Mouse (Mus musculus) adrenal gland, postnatal 25 days (tissue): Measurements from ENCODE around the gene Lyst. TPM values are rescaled to one million over a fixed set of nuclear protein-coding genes. Genes with fewer than 3 reads are reported as not detected.
"Not testable (repeated sequence)": the region's sequence is repeated elsewhere in the genome, so short reads cannot be mapped to it uniquely, and the experiment has no call there.

Experiments used
- DNase-seq: peaks from one replicate; pipeline ENCODE4 v3.0.0; 2021; ENCODE audit warnings: mixed read lengths
- total RNA-seq: library from RNA; stranded (reverse); gene quantifications from 2 replicates; pipeline ENCODE4 v1.2.3, GENCODE M21; 2021

The Lyst gene
- total RNA-seq, 1 experiment from 2014 or later, result 41.5 TPM

DNA sequence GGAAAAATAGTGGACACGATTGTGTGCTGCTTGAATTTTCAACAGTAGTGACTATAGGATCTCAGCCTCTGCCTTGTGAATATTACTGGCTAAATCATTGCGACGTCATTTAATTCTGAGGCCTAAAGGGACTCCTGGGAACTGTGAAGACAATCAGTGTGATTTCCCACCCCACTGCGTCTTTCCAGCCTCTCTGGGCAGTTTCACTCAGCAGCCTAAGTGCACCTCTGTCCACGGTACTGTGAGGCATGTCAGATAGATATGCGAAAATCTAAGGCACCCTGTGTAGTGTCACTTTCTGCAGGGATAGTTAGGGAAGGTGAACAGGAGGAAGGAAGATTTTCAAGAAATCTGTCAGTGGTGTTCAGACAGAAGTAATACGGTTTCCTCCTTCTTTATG, 193.1 kb downstream of the Lyst start:
- no peak for DNase-seq

DNA sequence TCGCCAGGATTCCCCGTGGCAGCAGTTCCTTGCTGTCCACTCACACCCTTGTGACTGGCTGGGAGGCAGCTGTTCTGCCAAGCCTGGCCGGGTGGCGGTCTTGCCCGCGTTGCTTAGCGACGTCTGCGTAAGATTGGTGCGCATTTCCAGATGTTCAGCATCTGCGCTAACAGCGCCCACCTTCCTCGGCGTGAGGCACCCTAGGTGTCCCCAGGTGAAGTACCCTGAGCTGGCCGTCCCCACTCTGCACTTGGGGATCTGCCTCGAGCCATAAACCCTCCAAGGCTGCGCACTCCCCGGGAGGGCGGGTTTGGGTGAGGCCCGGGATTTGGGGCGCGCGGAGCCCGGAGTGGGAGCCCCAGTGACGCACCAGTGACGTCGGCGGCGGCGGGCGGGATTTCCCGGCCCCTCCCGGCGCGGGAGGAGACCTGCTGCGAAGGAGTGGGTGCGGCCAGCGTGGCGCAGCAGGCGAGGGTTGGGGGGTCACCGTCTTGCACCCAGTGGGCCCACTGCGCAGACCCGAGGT, 193.8 kb downstream of the Lyst start, which contains the start of gene Gng4:
TSS of gene Gng4 (plus strand) at position 166 of the 526 bp plus-strand sequence.
- peak; percentile 69 for DNase-seq

DNA sequence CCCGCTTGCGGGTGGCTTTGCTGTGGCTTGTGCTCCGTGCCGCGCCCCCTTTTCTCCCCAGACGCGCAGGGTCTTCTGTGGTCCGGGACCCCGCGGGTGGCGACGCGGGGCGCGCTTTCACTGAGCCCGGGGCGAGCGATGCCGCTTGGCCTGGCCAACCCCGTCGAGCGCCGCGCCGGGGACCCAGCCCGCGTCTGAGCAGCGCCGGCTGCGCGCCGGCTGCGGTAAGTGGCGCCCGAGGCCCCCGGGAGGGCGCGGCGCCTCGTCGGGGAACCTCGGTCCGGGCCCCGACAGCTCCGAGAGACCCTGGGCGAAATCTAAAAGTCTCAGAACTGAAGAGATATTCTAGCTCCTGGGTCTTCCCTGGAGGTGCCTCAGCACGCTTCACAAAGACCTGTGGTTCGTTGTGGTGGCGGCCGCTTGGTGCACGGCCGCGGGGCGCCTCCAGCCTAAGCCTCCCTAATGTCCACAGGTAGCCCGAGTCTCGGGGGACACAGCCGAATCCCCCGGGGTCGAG, 194.3 kb downstream of the Lyst start:
- no peak for DNase-seq

DNA sequence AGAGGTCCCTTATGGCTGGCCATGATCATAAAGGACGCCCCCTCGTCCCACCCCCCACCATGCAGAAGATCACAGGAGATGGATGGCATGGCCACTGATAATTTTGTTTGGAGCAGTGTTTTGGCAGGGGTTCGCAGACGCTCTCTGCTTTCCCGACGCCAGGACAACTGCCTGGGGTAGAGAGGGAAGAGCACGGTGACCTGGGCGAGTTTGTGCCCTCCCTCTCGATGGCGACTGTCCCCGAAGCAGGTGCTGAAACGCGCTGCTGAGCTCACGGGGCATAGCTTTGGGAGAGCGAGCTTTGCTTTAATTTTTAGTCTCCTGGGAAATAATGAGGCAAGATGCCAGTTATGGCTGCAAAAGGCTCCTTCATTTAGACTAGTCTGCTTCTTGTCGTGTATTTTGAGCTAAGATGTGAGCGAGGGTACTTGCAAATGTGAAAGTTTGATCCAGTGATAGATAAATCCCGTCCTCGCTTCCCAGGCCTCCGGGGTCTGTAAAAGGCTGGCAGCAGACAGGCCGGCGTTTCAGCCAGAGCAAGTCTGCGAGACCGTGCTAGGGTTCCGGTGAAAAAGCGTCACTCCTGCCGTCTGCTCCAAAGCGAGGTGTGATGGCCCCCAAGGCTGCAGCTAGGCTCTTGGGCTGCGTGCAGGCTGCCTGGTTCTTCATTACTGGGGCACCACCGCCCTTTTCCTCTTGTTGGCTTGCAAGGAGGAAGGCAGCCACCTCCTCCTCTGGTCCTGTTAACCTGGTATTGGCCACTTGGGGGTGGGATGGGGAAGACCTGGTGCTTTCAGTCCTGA, 195.0 kb downstream of the Lyst start:
- DNase-seq, result peak; percentile 41

DNA sequence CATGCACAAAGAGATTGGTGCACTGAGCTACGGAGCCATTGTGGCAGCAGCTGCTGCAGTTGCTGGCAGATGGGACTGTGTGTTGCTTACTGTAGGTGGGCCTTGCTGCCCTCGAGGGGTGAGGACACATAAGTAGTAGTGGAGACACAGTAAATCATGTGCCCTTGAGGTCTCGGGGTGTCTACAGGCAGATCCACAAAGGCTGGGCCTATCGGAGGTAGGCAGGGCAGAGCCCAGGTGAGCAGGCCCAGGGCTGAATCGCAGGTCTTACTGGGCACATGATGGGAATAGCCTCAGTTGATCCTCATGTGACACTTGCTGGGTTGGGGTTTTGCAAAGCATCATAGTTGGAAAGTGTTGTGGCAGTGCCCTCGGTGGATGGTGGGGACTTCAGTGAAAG, 196.8 kb downstream of the Lyst start:
- DNase-seq, result no peak

DNA sequence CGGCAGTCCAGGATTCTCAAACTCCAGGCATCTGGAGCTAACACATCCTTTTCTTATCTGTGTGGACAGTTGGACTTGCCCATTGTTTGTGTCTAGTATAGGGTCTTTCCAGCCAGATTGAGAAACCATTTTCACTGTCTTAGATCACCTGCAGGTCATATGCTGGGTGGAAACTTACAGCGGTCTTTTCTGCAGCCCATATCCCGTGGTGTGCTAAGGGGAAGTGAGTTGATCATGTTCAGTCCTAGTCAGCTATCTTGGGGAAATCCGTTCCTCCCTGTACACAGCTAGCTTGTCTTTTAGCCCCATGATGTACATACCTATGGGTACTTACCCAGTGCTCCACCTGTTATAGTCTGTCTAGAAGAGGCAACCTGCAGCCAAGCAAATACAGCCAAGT, 197.9 kb downstream of the Lyst start:
- DNase-seq, result no peak

DNA sequence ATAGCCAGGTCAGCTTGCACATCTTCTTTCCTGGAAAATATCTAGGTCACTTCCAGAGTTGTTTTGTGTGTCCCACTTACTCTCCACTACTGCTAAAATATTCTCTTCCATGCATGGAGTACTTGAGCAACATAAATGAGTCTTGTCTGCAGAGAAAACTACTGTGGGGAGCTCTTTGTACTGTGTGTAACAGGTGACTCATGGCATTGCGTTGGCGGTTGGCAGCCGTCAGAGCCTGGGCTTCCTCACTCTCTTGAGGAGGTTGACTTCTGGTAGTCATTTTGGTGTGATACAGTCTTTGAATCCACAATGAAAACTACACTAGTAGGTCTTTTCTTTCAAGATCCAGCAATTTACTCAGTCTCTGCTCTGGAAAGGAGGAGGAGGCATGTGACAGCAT, 201.8 kb downstream of the Lyst start:
- DNase-seq, result no peak

DNA sequence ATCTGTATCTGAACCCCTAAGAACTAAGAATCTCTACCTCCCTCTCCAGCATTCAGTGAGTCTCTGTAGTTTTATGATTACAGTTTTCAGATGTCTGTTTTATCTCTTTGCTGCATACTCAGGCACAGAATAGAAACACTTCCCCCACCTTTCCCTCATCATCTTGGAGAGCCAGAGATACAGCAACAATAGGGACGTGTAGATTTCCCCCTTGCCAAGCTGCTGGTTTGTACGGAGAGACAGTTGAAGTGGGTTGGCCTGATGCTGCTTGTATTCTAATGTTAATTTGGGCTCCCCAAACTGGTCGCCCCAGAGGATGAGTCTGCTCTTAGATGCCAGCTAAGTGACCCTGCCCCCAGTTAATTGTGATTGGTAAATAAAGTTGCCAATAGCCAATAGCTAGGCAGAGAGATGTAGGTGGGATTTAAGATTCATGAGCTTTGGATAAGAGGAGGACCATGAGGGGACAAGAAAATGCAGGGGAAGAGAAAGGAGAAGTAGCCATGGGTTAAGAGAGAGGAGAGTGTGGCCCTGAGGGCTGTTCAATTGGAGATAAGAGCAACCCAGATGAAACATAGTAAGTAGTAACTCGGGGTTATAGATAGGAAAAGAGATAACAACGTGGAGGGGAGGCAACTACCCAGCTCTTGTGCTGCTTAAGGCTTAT, 205.1 kb downstream of the Lyst start:
- DNase-seq, result no peak

DNA sequence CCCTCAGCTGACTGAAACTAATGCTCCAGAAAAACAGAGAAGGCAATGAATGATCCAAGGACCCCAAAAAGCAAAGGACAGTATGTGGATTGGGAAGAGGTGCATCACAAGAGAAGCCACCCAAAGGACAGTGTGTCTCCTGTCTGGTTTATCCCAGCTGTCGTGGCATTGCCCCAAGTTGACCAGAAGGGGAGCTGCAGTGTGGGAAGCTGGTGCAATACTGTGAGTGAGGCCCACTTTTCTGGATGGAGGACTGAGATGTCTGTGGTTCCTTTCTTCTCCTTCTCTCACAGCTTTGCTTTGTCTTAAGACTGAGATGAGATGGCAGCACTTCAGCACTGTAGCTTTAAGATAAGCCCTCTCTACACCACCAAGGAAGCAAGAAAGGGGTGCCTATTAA, 205.9 kb downstream of the Lyst start:
- DNase-seq, result no peak

DNA sequence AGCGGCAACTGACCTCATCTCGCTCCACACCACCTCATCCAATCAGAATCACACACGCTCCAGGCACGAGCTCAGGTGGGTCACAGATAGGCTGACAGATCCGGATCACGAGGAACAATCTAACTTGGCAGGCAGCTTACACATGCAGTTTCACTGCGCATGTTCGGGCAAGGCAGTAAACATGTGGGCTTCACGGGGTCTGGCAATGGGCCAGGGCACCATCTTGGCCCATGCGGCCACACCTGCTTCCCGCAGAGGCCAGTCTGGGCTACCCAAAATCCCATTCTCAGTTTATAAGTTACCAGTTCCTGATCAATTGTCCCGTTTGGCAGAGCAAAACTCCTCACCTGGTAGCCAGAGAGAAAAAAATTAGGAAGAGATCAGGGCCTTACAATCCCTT, 207.6 kb downstream of the Lyst start:
- not testable (repeated sequence) for DNase-seq

DNA sequence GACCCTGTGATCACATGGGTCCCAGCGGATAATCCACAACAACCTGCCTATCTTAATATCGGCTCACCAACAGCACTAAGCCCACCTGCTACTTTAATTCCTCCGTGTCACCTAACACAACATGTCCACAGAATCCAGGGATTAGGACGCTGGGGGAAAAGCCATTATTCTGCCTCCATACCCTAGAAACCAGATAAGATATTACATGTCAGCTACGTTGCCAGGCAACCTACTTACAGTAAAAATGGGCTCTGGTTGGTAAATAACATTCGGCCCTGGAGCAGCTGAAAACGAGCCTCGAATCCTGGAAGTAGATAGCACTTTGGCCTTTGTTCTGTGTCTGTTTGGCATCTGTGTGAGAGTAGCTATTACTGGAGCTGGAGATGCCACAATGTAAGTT, 208.6 kb downstream of the Lyst start:
- no peak for DNase-seq

DNA sequence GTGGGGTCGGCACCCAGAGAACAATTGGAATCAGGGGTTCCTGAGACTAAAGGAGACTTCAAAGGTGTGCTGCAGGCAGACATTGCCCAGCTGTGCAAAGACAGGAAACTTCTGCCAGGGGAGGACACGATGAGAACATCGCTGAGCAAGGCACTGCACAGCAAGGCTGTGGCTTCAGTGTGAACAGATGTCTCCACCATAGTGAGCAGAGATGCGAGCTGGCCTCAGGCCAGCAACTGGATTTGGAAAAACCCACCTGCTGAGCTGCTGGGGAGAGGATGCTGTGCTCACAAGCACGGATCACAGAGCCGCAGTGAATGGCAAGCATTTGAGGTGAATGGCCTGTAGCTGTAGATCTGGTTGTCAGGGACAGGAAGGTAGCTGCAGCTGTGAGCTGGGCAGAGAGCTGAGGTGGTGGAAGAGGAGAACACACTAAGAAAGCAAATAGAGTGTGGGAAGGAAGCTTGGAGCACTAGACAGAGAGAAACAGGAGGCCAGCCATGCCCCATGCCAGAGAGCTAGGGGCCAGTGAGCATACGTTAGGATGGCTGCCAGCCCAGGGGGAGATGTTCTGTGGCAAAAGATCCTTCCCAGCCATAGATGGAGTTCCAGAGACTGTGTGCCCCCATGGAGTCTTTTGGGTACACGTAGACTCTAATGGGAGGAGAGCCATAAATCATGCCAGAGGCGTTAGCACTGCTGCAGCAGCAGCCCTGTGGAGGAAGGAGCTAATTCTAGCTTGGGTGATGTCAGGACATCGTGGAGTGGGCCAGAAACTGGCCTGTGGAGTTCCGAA, 218.3 kb downstream of the Lyst start:
- DNase-seq, result no peak

DNA sequence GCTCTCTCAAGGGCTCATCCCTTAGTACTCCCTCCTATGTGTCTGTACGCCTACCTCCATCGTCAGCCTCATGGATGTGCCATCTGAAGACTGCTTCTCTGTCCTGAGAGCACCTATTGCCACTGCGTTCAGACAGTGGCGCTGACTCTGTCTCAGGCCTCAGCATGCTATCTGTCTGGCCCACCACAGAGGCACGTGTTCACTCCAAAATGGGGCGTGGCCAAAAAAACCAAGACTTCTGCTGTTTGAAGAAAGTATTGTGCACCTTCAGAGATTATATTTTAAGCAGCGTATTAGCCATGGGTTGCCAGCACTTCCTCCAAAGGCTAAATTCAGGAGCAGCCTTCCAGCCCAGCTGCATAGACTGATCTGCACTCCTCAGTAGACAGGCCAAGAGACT, 220.7 kb downstream of the Lyst start:
- no peak for DNase-seq

DNA sequence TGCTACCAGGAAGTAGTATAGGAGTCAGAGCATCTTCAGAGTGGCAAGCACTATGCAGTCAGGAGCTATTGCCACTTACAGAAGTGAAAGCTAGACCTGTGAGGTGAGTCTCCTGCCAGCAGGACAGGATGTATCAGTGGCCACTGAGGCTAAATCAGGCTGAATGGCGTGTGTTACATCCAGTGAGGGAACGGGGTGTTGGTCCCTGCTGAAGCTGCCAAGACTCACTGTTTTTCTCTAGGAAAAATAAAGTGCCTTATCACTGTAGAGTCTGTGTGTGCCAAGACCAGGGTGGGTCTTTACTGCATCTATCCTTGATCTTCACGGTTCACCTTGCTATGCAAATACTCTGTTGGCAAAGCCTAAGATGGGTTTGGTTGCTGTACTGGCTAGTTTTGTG, 228.5 kb downstream of the Lyst start:
- no peak for DNase-seq

DNA sequence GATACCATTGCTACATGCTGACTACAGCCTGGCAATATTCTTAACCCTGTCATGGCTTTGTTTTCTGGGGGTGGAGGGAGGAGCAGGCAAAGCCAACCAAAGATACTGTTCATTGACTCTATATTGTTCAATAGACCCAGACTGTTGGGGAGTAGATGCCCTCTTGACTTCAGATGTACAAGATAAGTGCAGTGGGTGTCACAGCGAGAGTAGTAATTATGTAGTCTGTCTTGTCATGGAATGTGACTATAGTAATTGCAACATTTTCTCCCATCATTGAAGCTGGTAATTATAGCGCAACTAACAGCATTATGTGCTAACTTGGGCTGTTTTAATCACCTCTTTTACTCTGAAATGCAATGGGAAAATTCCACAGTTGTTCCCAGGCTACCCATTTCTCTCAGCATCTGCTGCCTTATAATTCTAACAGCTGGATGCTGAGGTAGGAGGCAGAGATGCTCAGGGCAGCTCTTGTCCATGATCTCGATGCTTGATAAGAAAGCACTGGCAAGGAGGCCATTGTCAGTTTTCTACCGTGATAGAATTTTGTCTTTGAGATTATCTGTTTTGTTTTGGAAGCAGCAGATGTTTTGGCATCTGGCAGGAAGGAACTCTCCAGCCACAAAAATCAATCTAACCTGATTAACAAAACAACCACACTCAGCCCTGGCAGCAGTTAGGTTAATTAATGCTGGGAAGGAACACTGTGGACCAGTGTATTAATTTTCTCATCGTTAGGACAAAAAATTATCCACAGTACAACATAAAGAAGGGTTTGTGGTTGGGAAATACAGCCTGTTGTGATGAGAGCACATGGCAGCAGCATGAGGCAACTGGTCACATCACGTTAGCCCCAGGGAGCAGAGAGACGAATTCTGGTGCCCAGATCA, 230.3 kb downstream of the Lyst start:
- no peak for DNase-seq

DNA sequence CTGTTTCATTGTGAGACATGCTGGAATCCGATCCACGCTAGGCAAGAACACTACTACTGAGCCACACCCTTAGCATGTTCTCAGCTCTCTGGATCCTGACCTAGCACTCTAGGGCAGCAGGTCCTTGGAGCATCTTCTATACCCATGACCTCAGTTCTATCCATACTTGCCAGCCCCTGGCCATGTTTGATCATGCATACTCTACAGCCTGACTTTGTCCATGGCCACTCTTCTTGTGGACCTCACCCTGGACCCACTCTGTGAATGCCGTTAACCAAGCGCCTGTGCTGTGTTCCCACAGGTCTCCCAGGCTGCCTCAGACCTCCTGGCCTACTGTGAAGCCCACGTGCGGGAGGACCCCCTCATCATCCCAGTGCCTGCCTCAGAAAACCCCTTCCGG, 234.7 kb downstream of the Lyst start:
- DNase-seq, result no peak

DNA sequence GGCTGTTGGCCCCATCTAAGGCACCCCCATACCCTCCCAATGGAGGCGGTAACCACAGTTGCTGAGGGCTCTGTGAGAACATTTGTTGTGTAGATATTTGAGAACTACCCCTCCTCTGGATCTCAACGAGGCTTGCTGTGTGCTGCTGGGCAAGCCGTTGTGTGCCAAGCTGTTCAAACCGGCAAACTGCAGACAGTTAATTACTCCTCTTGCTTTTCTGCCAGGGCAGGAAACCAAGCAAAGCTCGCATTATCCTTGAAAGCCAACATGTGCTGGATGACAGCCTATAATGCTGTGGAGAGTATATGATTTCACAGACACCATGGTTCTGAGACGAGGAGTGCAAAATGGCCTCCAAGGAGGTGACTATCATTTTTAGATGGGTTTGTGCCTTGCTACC, 236.3 kb downstream of the Lyst start:
- no peak for DNase-seq

DNA sequence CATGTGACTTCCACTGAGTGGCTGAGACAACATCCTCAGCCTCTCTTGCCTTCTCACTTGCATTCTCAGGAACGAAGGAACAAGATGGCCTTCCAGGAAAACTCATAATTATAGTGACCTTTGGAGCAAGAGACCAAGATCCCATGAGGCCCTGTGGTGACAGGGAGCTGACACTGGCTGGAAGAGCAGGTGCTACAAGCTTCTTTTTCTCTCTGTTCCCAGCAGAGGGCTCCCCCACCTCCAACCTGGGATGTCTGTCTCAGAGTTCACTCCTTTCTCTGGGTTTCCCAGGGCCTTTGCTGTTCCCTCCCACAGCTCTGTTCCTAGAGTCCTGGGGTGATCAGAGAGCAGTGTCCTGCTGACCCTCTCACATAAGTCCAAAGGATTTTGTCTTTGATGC, 237.9 kb downstream of the Lyst start:
- no peak for DNase-seq
